Mouse (Mus musculus): ENCODE measurements around the gene Lypd6b.

- TF ChIP-seq NANOG (IDR thresholded peaks at IDR 0.05; ENCODE audit: borderline replicate concordance, low read length) (no peak), CTCF (conservative IDR thresholded peaks at IDR 0.05; ENCODE audit: low read length) (no peak)
Measured at GRCm38 (mm10) chr2:49983021-49983420, 195.5 kb downstream of the Lypd6b start.
